Mouse (Mus musculus) stomach, postnatal 0 days (tissue): ENCODE data around the gene Kcnt2.

Experiments
- CTCF ChIP-seq: IDR thresholded peaks from 2 replicates; pipeline ENCODE4 v1.5.1; 2016; ENCODE audit warnings: antibody characterized with exemption, low read depth, mild to moderate bottlenecking, moderate library complexity
- EP300 ChIP-seq: optimal IDR thresholded peaks from 2 replicates; pipeline ENCODE3; 2016; ENCODE audit warnings: antibody characterized with exemption

- TF ChIP-seq CTCF: no peak
- TF ChIP-seq EP300: no peak
These were observed 296.1 kb downstream of the Kcnt2 start for GRCm38 (mm10) chr1:140542066-140542465.
